28 mouse cellular contexts compared by ENCODE assay signal in the genomic region with DNA sequence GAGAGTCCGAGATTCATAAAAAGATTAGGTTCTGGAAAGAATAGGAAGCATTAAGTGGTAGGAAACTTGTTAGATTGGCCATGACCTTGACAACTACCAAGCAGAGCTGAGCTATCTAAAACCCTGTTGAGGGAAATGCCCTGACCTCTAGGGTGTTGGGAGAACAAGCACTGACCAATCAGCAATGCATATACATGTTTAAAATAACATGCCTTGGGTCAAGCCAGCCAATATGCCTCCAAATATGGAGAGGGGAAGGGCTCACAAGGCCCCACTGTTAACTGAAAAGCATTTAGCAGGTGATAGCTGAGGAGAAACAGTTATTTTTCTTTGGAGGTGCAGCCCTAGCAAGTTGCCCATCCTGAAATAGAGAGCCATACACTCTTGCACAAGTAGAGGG.
"Had no signal": no experiment of that assay in that cellular context is flagged by ENCODE, and none has a peak within 500 bp of the region (broad histone marks: within the 10 kb centered on the region; RNA-seq: fewer than 3 reads in every experiment).

No protein-coding gene starts in this region.

- H3K27ac ChIP-seq: gastrocnemius, adult 2 months; heart, adult 2 months; heart, embryonic 10.5 days; hindbrain, embryonic 10.5 days; hindbrain, embryonic 12.5 days; hindbrain, embryonic 14.5 days; intestine, embryonic 15.5 days; layer of hippocampus, adult 2 months; left cerebral cortex, adult 2 months; limb, embryonic 10.5 days; limb, embryonic 12.5 days; liver, embryonic 13.5 days; liver, embryonic 15.5 days had no signal

- H3K4me2 ChIP-seq: hindbrain, embryonic 12.5 days; hindbrain, embryonic 14.5 days; intestine, embryonic 15.5 days; limb, embryonic 12.5 days; liver, embryonic 11.5 days; liver, embryonic 13.5 days; liver, embryonic 15.5 days had no signal

- H3K9me3 ChIP-seq: heart, embryonic 10.5 days; hindbrain, embryonic 10.5 days; hindbrain, embryonic 12.5 days; intestine, embryonic 15.5 days; limb, embryonic 10.5 days; limb, embryonic 12.5 days; liver, embryonic 13.5 days; liver, embryonic 15.5 days had no signal

- H3K36me3 ChIP-seq: hindbrain, embryonic 10.5 days; hindbrain, embryonic 12.5 days; intestine, embryonic 15.5 days; limb, embryonic 10.5 days; limb, embryonic 12.5 days; liver, embryonic 13.5 days; liver, embryonic 15.5 days had no signal

- ATAC-seq: hindbrain, embryonic 16.5 days; inflammation-experienced regulatory T-cells, adult 6 months; intestine, embryonic 15.5 days; intestine, postnatal 0 days; liver, postnatal 0 days had no signal

- H3K4me1 ChIP-seq: hindbrain, embryonic 12.5 days; limb, embryonic 12.5 days; liver, embryonic 15.5 days had no signal

- H3K9ac ChIP-seq: hindbrain, embryonic 12.5 days; hindbrain, embryonic 14.5 days; intestine, embryonic 15.5 days; limb, embryonic 12.5 days; liver, embryonic 13.5 days; liver, embryonic 15.5 days; liver, postnatal 0 days had no signal

- DNase-seq: gastrocnemius, adult 2 months; gastrocnemius, postnatal 10 days; gastrocnemius, postnatal 25 days; heart, adult 2 months; heart, postnatal 10 days; heart, postnatal 4 days; kidney, adult 18-20 months; kidney, adult 8-10 months; kidney, postnatal 10 days; kidney, postnatal 25 days; kidney, postnatal 4 days; liver; liver, embryonic 13.5 days; liver, postnatal 0 days had no signal

- H3K4me3 ChIP-seq: gastrocnemius, adult 2 months; heart, adult 2 months; heart, embryonic 10.5 days; hindbrain, embryonic 10.5 days; hindbrain, embryonic 12.5 days; intestine, embryonic 15.5 days; layer of hippocampus, adult 2 months; left cerebral cortex, adult 2 months; limb, embryonic 10.5 days; limb, embryonic 12.5 days; liver, embryonic 13.5 days; liver, embryonic 15.5 days had no signal

- H3K27me3 ChIP-seq: hindbrain, embryonic 12.5 days; intestine, embryonic 15.5 days; limb, embryonic 12.5 days; liver, embryonic 13.5 days; liver, embryonic 15.5 days had no signal
